Mouse (Mus musculus): ENCODE measurements around the gene Tmem251. TPM values are rescaled to one million over a fixed set of nuclear protein-coding genes. Genes with fewer than 3 reads are reported as not detected.

Gene Tmem251
- polyA plus RNA-seq, 1 experiment = 3.9 TPM

GRCm38 (mm10) chr12:102782841-102783240, 39.3 kb downstream of the Tmem251 start:
- peaks cover 5% of the 10 kb centered on the region for H3K4me1 ChIP-seq (ENCODE audit: control insufficient read depth, insufficient read depth, low read length)
- DNase-seq = no peak
- WGBS = 91% methylated on average over 5 of the region's 5 CpGs
- TF ChIP-seq CTCF (IDR thresholded peaks at IDR 0.05; ENCODE audit: borderline replicate concordance, insufficient read depth, low read depth, low read length) (no peak), POLR2A (IDR thresholded peaks at IDR 0.05; ENCODE audit: borderline replicate concordance, insufficient read depth, low read length) (no peak)
- no peak overlapping the region for H3K27ac ChIP-seq (ENCODE audit: insufficient read depth, low read length)
- H3K4me3 ChIP-seq (replicated peaks; ENCODE audit: insufficient read depth, low read depth, low read length) = no peak overlapping the region
- no peaks in the 10 kb centered on the region for H3K27me3 ChIP-seq (ENCODE audit: control insufficient read depth, insufficient read depth, low read length)

- TF ChIP-seq POLR2A (IDR thresholded peaks at IDR 0.05; ENCODE audit: borderline replicate concordance, insufficient read depth, low read length) = no peak
- no peak for TF ChIP-seq CTCF (IDR thresholded peaks at IDR 0.05; ENCODE audit: borderline replicate concordance, insufficient read depth, low read depth, low read length)
- Histone ChIP-seq H3K27ac (ENCODE audit: insufficient read depth, low read length) (no peak overlapping the region), H3K4me3 (replicated peaks; ENCODE audit: insufficient read depth, low read depth, low read length) (no peak overlapping the region), H3K27me3 (ENCODE audit: control insufficient read depth, insufficient read depth, low read length) (no peaks in the 10 kb centered on the region), H3K4me1 (ENCODE audit: control insufficient read depth, insufficient read depth, low read length) (no peaks in the 10 kb centered on the region)
- DNase-seq = no peak
- WGBS = 89% methylated on average over 19 of the region's 19 CpGs
Observed at GRCm38 (mm10) chr12:102784899-102785592, 41.5 kb downstream of the Tmem251 start.

GRCm38 (mm10) chr12:102785593-102785985, 42.0 kb downstream of the Tmem251 start:
- TF ChIP-seq CTCF (IDR thresholded peaks at IDR 0.05; ENCODE audit: borderline replicate concordance, insufficient read depth, low read depth, low read length) (no peak), POLR2A (IDR thresholded peaks at IDR 0.05; ENCODE audit: borderline replicate concordance, insufficient read depth, low read length) (no peak)
- no peak for DNase-seq

GRCm38 (mm10) chr12:102787927-102788326, 44.4 kb downstream of the Tmem251 start:
- H3K27me3 ChIP-seq (ENCODE audit: control insufficient read depth, insufficient read depth, low read length) = no peaks in the 10 kb centered on the region
- 91% methylated on average over 7 of the region's 7 CpGs for WGBS
- H3K4me1 ChIP-seq (ENCODE audit: control insufficient read depth, insufficient read depth, low read length) = no peaks in the 10 kb centered on the region
- H3K4me3 ChIP-seq (replicated peaks; ENCODE audit: insufficient read depth, low read depth, low read length) = no peak overlapping the region
- no peak for DNase-seq
- H3K27ac ChIP-seq (ENCODE audit: insufficient read depth, low read length) = no peak overlapping the region
- TF ChIP-seq POLR2A (IDR thresholded peaks at IDR 0.05; ENCODE audit: borderline replicate concordance, insufficient read depth, low read length) (no peak), CTCF (IDR thresholded peaks at IDR 0.05; ENCODE audit: borderline replicate concordance, insufficient read depth, low read depth, low read length) (no peak)

More at GRCm38 (mm10) chr12:102785593-102785985, 42.0 kb downstream of the Tmem251 start:
- Histone ChIP-seq H3K27ac (ENCODE audit: insufficient read depth, low read length) (no peak overlapping the region), H3K4me3 (replicated peaks; ENCODE audit: insufficient read depth, low read depth, low read length) (no peak overlapping the region), H3K4me1 (ENCODE audit: control insufficient read depth, insufficient read depth, low read length) (no peaks in the 10 kb centered on the region), H3K27me3 (ENCODE audit: control insufficient read depth, insufficient read depth, low read length) (no peaks in the 10 kb centered on the region)
- WGBS = 30% methylated on average over 5 of the region's 5 CpGs

Other genes with a start within 250 kb of the Tmem251 start
- 187 and 216 TPM in 2 replicates for gene Chga, start 188.8 kb upstream of the Tmem251 start, polyA plus RNA-seq (2012; rRNA removed)
- 64.9 and 67.6 TPM in 2 replicates for gene Itpk1, start 38.8 kb upstream of the Tmem251 start, polyA plus RNA-seq (2012; rRNA removed)
- 11.9 and 13.8 TPM in 2 replicates for gene Moap1, start 101 bp upstream of the Tmem251 start, polyA plus RNA-seq (2012; rRNA removed)
- not detected in 2 replicates for gene Gm28051, start 14.0 kb downstream of the Tmem251 start, polyA plus RNA-seq (2012; rRNA removed)
- 18.9 and 22.5 TPM in 2 replicates for gene Gon7, start 14.0 kb downstream of the Tmem251 start, polyA plus RNA-seq (2012; rRNA removed)
- gene Ubr7, start 14.2 kb downstream of the Tmem251 start, polyA plus RNA-seq (2012; rRNA removed) = 24.3 and 25.5 TPM in 2 replicates
- 27.0 and 28.7 TPM in 2 replicates for gene Gm20604, start 14.9 kb downstream of the Tmem251 start, polyA plus RNA-seq (2012; rRNA removed)
- 12.8 and 13.8 TPM in 2 replicates for gene Btbd7, start 134.7 kb downstream of the Tmem251 start, polyA plus RNA-seq (2012; rRNA removed)
- gene Cox8c, start 155.6 kb downstream of the Tmem251 start, polyA plus RNA-seq (2012; rRNA removed) = not detected in 2 replicates
- 26.1 and 28.2 TPM in 2 replicates for gene Unc79, start 205.1 kb downstream of the Tmem251 start, polyA plus RNA-seq (2012; rRNA removed)